Mouse (Mus musculus) midbrain, embryonic 16.5 days (tissue): ENCODE results near the gene Hoxc5. TPM values are rescaled to one million over a fixed set of nuclear protein-coding genes. Genes with fewer than 3 reads are reported as not detected.

Source experiments
- ATAC-seq: fragments of 200-750 bp; cut with Nextera tagmentation; 2 replicates; pipeline ENCODE4 v1.8.0; 2017; ENCODE audit warnings: moderate TSS enrichment
- H3K27ac ChIP-seq: fragments of 300-500 bp; sonication (generic); 2 replicates; pipeline ENCODE4 v1.5.1; 2014; ENCODE audit warnings: mild to moderate bottlenecking, low read length, mixed read lengths
- H3K27me3 ChIP-seq: fragments of 300-500 bp; sonication (generic); 2 replicates; pipeline ENCODE4 v1.6.1; 2014; ENCODE audit warnings: low read depth, low read length, mixed read lengths; ENCODE audit not compliant: control insufficient read depth, insufficient read depth
- H3K36me3 ChIP-seq: fragments of 300-500 bp; sonication (generic); 2 replicates; pipeline ENCODE4 v1.6.1; 2014; ENCODE audit warnings: mild to moderate bottlenecking, low read length, moderate library complexity, mixed read lengths; ENCODE audit not compliant: control insufficient read depth, insufficient read depth
- H3K4me1 ChIP-seq: fragments of 300-500 bp; sonication (generic); 2 replicates; pipeline ENCODE4 v1.6.1; 2014; ENCODE audit warnings: mild to moderate bottlenecking, low read length, mixed read lengths; ENCODE audit not compliant: control insufficient read depth, insufficient read depth
- H3K4me2 ChIP-seq: fragments of 300-500 bp; sonication (generic); 2 replicates; pipeline ENCODE4 v1.6.1; 2014; ENCODE audit warnings: mild to moderate bottlenecking, low read length, mixed read lengths
- H3K4me3 ChIP-seq: fragments of 300-500 bp; sonication (generic); 2 replicates; pipeline ENCODE4 v1.5.1; 2014; ENCODE audit warnings: low read depth, mild to moderate bottlenecking, low read length, moderate library complexity, mixed read lengths
- H3K9ac ChIP-seq: fragments of 300-500 bp; sonication (generic); 2 replicates; pipeline ENCODE4 v1.6.1; 2014; ENCODE audit warnings: low read depth, low read length, mixed read lengths
- H3K9me3 ChIP-seq: fragments of 300-500 bp; sonication (generic); replicated peaks from 2 replicates; pipeline ENCODE4 v1.6.1; 2014; ENCODE audit warnings: mild to moderate bottlenecking, low read length, mixed read lengths; ENCODE audit not compliant: control insufficient read depth, poor library complexity, severe bottlenecking
- WGBS: fragments of 180-500 bp; shearing (Covaris S2); extraction: QIAGEN DNeasy Blood & Tissue Kit; methylation state at CpG from one replicate; pipeline ENCODE4 v1.1.7; 2014; 5-methylcytosine and 5-hydroxymethylcytosine counted together
- polyA plus RNA-seq: library from polyadenylated mRNA; unstranded; fragments of >200 nt; fragmentation: Nextera tagmentation; extraction: Ambion mirVana; gene quantifications from 2 replicates; pipeline ENCODE4 v1.2.1, GENCODE M21; 2015

Gene Hoxc5
- polyA plus RNA-seq, 1 experiment from 2014 or later = not detected

GRCm38 (mm10) chr15:102965892-102966775, 1.1 kb upstream of the Hoxc5 start:
- no peak overlapping the region for H3K4me2 ChIP-seq
- no peaks in the 10 kb centered on the region for H3K9me3 ChIP-seq
- no peak overlapping the region for H3K9ac ChIP-seq
- H3K27ac ChIP-seq = no peak overlapping the region
- H3K4me1 ChIP-seq = peaks cover 3% of the 10 kb centered on the region; the same call in 1 of the 2 replicates
- H3K27me3 ChIP-seq = peaks cover 91% of the 10 kb centered on the region
- H3K4me3 ChIP-seq = no peak overlapping the region
- no peak for ATAC-seq
- no peaks in the 10 kb centered on the region for H3K36me3 ChIP-seq
- WGBS = 3% methylated on average over 30 of the region's 30 CpGs

DNA sequence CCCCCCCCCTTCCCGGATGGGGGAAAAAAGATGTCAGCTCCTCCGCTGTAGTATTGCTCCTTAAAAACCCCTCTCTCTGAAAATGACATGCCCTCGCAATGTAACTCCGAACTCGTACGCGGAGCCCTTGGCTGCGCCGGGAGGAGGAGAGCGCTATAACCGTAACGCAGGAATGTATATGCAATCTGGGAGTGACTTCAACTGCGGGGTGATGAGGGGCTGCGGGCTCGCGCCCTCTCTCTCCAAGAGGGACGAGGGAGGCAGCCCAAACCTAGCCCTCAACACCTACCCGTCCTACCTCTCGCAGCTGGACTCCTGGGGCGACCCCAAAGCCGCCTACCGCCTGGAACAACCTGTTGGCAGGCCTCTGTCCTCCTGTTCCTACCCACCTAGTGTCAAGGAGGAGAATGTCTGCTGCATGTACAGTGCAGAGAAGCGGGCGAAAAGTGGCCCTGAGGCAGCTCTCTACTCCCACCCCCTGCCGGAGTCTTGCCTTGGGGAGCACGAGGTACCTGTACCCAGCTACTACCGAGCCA, 399 bp upstream of the Hoxc5 start, which contains the start of gene Hoxc10:
Gene Hoxc10, plus strand, starts transcription at position 21 of the 536 bp plus-strand sequence.
- H3K27me3 ChIP-seq = peaks cover 89% of the 10 kb centered on the region
- H3K9me3 ChIP-seq = no peaks in the 10 kb centered on the region
- peaks cover 3% of the 10 kb centered on the region; the same call in 1 of the 2 replicates for H3K4me1 ChIP-seq
- H3K27ac ChIP-seq = no peak within 1 kb of the TSS
- ATAC-seq = no peak
- no peak within 1 kb of the TSS for H3K9ac ChIP-seq
- H3K36me3 ChIP-seq = no peaks in the 10 kb centered on the region
- no peak within 1 kb of the TSS for H3K4me3 ChIP-seq
- no peak within 1 kb of the TSS for H3K4me2 ChIP-seq
- WGBS = 4% methylated on average over 27 of the region's 27 CpGs

- H3K4me3 ChIP-seq = no peak overlapping the region
- H3K27ac ChIP-seq = no peak overlapping the region
- H3K4me1 ChIP-seq = peaks cover 3% of the 10 kb centered on the region; the same call in 1 of the 2 replicates
- ATAC-seq = no peak
- H3K9ac ChIP-seq = no peak overlapping the region
- no peaks in the 10 kb centered on the region for H3K36me3 ChIP-seq
- 3% methylated on average over 34 of the region's 34 CpGs for WGBS
- no peak overlapping the region for H3K4me2 ChIP-seq
- H3K27me3 ChIP-seq = peaks cover 91% of the 10 kb centered on the region
- no peaks in the 10 kb centered on the region for H3K9me3 ChIP-seq
Observed at GRCm38 (mm10) chr15:102967511-102968397, 511 bp downstream of the Hoxc5 start.

DNA sequence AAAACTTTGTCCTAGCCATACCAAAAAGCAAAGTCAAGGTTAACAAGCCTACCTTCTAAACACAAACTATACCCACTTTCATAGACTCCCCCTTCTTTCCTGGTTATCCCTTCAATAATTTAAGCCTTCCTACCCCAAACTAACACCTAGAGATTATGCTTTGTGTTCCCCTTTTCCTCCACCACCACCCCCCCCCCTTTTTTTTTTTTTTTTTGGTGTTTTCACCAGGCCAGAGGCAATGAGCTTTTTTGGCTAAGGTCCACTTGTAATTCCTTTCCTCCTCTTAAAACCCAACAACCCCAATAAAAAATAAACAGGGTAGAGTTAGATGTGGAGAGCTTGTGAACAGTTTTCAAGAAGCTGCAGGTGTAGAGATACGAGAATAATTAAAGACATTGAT, 2.1 kb downstream of the Hoxc5 start:
- 25% methylated on average over 1 of the region's 1 CpGs for WGBS
- no peak overlapping the region for H3K27ac ChIP-seq

DNA sequence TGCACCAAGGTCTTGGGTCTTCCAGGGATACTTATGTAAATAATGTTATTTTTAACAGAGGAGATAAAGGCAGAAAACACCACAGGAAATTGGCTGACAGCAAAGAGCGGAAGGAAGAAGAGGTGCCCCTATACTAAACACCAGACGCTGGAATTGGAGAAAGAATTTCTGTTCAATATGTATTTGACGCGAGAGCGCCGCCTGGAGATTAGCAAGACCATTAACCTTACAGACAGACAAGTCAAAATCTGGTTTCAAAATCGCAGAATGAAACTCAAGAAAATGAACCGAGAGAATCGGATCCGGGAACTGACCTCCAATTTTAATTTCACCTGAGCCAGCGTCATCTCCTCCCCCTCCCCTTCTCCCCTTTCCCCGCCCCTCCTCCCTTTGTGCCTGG, 3.5 kb downstream of the Hoxc5 start:
- Histone ChIP-seq H3K9ac (no peak overlapping the region), H3K9me3 (no peaks in the 10 kb centered on the region), H3K4me3 (no peak overlapping the region), H3K36me3 (no peaks in the 10 kb centered on the region), H3K27ac (no peak overlapping the region), H3K4me1 (peaks cover 3% of the 10 kb centered on the region; the same call in 1 of the 2 replicates), H3K27me3 (peaks cover 93% of the 10 kb centered on the region), H3K4me2 (no peak overlapping the region)
- WGBS = under 1% methylated on average over 12 of the region's 12 CpGs
- no peak for ATAC-seq

More for the DNA sequence above, 2.1 kb downstream of the Hoxc5 start:
- H3K9ac ChIP-seq = no peak overlapping the region
- peaks cover 94% of the 10 kb centered on the region for H3K27me3 ChIP-seq
- H3K4me3 ChIP-seq = no peak overlapping the region
- no peak for ATAC-seq
- H3K36me3 ChIP-seq = no peaks in the 10 kb centered on the region
- H3K4me2 ChIP-seq = no peak overlapping the region
- H3K9me3 ChIP-seq = no peaks in the 10 kb centered on the region
- peaks cover 3% of the 10 kb centered on the region; the same call in 1 of the 2 replicates for H3K4me1 ChIP-seq

DNA sequence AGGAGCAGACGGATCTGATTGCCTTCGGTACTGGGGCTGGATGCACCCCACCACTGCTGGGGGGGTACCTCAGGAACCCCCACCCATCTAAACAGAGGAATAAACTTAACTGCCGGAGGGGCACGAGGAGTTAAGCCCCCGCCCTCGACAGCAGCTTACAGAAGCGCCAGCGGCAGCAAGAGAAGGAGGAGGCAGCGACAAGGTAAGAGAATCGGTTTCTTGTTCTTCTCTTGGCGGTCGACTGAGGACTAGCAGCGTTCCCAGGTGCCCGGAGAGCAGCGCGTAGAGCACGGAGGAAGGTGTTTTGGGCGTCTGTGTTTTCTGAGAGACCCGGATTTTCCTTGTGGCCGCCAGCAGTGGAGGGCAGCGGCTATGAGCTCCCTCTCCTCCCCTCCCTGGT, 5.0 kb downstream of the Hoxc5 start:
- H3K36me3 ChIP-seq = no peaks in the 10 kb centered on the region
- H3K9ac ChIP-seq = no peak overlapping the region
- no peak for ATAC-seq
- no peak overlapping the region for H3K4me2 ChIP-seq
- under 1% methylated on average over 21 of the region's 21 CpGs for WGBS
- no peak overlapping the region for H3K4me3 ChIP-seq
- H3K4me1 ChIP-seq = no peaks in the 10 kb centered on the region
- peaks cover 88% of the 10 kb centered on the region for H3K27me3 ChIP-seq
- H3K27ac ChIP-seq = no peak overlapping the region
- H3K9me3 ChIP-seq = no peaks in the 10 kb centered on the region

GRCm38 (mm10) chr15:102972753-102973152, 5.5 kb downstream of the Hoxc5 start:
- Histone ChIP-seq H3K36me3 (no peaks in the 10 kb centered on the region), H3K4me1 (no peaks in the 10 kb centered on the region), H3K9me3 (no peaks in the 10 kb centered on the region), H3K9ac (no peak overlapping the region), H3K27ac (no peak overlapping the region), H3K27me3 (peaks cover 87% of the 10 kb centered on the region), H3K4me3 (no peak overlapping the region), H3K4me2 (no peak overlapping the region)
- WGBS = under 1% methylated on average over 6 of the region's 6 CpGs
- ATAC-seq = no peak

DNA sequence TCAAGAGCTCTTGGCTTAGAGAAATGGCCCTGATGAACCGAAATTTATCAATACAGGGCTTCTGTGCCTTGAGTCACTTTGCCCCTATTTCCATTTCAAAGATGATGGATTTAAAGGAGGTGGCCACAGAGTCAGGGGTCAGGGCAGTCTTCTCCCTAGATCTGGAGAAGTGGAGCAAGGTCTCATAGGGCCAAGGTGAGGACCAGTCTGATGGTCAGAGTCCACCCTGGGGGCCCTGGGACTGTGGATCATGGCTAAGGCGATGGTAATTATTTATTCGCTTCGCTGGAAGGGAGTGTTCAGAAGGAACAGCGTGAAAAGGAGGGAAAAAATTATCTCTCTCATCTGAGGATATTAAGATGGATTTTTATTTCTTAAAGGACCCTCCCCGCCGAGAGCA, 7.8 kb downstream of the Hoxc5 start:
- Histone ChIP-seq H3K4me3 (no peak overlapping the region), H3K9ac (no peak overlapping the region), H3K27me3 (peaks cover 88% of the 10 kb centered on the region), H3K36me3 (no peaks in the 10 kb centered on the region), H3K9me3 (no peaks in the 10 kb centered on the region), H3K4me1 (no peaks in the 10 kb centered on the region), H3K27ac (no peak overlapping the region), H3K4me2 (no peak overlapping the region)
- no peak for ATAC-seq
- 5% methylated on average over 7 of the region's 7 CpGs for WGBS
